Mouse (Mus musculus) mesoderm, embryonic 11.5 days (tissue): ENCODE measurements at regions not wholly inside any gene's neighbourhood (a gene's known extent, or its start where the extent isn't known, plus 50 kb on each side); places are given as distances from the start of the nearest gene placed in this dataset.
A peak's percentile ranks its signal among the peaks of the same experiment; 100 is the strongest.

Experiments
- DNase-seq: peaks from one replicate; pipeline ENCODE4 v3.0.0-alpha.2; 2012; ENCODE audit warnings: low read depth, low spot score

- peak; percentile 4 for DNase-seq
Observed at GRCm38 (mm10) chr2:80717979-80718378, 100.9 kb downstream of the Nup35 start.

GRCm38 (mm10) chr2:80724085-80724484, 107.0 kb downstream of the Nup35 start:
- DNase-seq: no peak

DNA sequence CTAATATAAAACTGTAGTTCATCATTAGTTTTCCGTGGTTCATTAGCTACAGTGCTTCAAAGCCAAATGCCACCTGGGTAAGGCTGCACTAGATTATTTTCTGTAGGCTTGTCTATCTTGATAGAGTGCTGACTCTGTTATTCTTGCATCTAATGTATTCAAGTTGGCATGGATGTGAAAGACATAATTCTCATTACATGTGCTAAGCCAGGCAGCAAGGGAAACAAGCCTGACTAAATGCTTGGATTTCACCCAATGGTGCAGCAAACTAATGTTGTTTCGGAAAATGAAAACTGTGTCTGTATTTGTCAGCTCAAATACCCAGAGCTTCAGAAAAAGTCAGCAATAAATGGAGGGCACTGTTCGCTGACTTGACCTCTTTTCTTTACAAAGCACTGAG, 114.3 kb downstream of the Nup35 start:
- no peak for DNase-seq

- DNase-seq: no peak
Observed at GRCm38 (mm10) chr2:80746737-80747136, 129.7 kb downstream of the Nup35 start.

GRCm38 (mm10) chr2:80762013-80762612, 145.1 kb downstream of the Nup35 start:
- peak; percentile 64 for DNase-seq

GRCm38 (mm10) chr2:80771176-80771575, 154.1 kb downstream of the Nup35 start:
- peak; percentile 41 for DNase-seq

GRCm38 (mm10) chr2:80772455-80772854, 155.4 kb downstream of the Nup35 start:
- DNase-seq: no peak

- no peak for DNase-seq
Observed at GRCm38 (mm10) chr2:80786370-80786769, 169.3 kb downstream of the Nup35 start.

GRCm38 (mm10) chr2:80793345-80794147, 176.5 kb downstream of the Nup35 start:
- DNase-seq: peak; percentile 11

DNA sequence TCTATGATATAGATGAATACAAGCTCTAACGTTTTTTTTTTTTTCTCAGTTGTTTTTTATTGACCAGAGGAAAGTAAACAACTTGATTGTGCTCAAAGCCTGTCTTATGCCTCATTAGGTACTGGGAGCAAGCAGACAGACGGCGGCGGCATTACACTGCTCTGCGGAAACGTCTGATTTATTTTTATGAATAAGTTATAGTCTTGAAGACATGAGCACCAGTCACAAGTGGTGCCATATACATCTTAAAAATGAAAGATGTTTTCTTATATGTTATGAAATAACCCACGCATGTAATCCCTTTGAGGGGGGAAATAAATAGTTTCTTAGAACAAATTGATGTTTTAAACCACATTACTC, 177.1 kb downstream of the Nup35 start:
- DNase-seq: no peak

GRCm38 (mm10) chr2:80819268-80819667, 202.2 kb downstream of the Nup35 start:
- no peak for DNase-seq

- DNase-seq: peak; percentile 8
Observed at GRCm38 (mm10) chr2:80851056-80851455, 234.0 kb downstream of the Nup35 start.

- DNase-seq: no peak
Observed at GRCm38 (mm10) chr2:80855214-80855613, 238.2 kb downstream of the Nup35 start.

DNA sequence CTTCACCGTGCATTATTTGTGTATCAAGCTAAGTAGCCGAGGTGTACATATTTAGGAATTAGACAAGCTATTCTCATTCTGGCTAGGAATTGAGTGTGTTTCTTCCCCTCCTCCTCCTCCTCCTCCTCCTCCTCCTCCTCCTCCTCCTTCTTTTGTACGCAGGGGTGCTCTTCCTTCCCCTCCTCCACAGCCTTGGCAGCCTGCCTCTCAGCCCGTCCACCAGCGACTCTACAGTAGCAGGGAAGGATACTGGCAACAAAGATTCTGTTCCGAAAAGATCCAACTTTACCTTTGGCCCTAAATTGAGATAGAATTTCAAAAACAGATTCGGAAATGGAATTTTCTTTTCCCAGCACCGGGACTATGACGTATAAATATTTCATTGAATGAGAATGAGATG, 253.0 kb downstream of the Nup35 start:
- no peak for DNase-seq

GRCm38 (mm10) chr2:80870458-80870857, 253.4 kb downstream of the Nup35 start:
- DNase-seq: no peak

DNA sequence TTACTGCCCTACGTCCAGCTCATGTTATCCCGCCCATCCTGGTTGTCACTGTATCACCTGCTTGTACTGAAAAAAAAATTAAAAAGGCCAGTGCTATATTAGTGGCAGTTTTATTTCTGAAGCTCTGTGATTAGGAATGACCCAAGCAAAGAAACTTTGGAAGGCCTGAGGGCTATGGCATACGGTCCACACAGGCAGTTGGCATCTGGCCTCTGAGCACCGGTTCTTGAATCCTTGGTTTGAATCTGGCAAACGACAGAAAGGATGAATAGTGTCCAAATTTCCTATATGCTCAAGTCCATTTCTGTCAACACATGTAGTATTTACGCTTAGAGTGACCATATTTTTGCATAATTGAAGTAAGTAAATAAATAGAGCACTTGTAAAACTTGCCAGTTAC, 254.3 kb downstream of the Nup35 start:
- no peak for DNase-seq

- DNase-seq: no peak
Observed at GRCm38 (mm10) chr2:80878437-80878836, 261.4 kb downstream of the Nup35 start.

DNA sequence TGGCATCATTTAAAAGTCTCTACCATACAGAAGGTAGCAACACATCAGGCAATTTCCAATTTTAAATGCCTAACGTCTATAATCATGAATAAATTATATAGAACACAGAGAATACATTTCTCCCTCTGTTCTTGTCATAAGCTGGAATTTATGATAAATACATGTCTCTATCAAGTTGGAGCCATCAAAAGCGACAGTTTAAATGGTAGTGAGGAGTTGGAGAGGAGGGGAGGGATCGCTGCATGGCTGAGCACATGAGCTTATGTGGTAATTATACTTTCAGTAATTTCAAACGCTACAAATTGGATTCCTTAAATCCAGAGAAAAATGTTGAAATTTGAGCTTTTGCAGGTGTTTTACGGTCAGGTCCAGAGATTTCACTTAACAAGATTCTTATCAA, 267.2 kb downstream of the Nup35 start:
- DNase-seq: no peak

DNA sequence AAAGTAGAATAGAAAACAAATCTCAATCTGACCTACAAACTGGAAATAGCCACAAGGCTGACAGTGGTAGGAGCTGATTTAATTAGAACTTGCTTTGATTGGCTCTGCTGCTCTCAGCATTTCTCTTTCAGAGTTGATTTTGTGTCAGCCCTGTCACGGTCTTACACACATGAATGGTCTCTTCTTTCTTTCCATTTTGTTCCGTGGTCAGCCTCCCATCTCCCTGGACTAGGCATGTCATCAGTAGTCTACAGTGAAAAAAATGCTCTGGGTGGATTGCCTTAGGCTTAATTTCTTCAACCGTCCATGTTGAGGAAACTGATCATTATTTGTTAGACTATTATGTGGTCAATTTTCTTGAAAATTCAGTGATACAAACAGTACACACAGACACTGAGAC, 285.0 kb downstream of the Nup35 start:
- DNase-seq: no peak

DNA sequence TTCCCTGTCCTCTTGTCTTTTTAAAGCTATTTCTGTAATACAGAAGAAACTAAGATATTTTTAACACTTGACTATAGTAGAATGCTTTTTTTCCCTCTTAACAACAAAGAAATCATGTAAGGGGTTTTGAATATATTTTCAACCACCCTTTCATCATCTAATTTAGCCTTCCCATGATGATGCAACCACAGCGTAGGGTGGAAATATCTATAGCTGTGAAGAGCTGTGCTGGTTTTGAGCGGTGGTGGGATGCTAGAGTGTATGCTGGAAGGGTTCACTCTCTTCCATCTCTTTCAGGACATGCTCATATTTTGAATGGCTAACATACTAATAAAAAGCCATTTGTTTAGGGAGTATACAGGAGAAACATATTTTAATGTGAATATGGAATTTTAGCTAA, 296.4 kb downstream of the Nup35 start:
- no peak for DNase-seq

- DNase-seq: no peak
Observed at GRCm38 (mm10) chr2:80945521-80945920, 328.5 kb downstream of the Nup35 start.

DNA sequence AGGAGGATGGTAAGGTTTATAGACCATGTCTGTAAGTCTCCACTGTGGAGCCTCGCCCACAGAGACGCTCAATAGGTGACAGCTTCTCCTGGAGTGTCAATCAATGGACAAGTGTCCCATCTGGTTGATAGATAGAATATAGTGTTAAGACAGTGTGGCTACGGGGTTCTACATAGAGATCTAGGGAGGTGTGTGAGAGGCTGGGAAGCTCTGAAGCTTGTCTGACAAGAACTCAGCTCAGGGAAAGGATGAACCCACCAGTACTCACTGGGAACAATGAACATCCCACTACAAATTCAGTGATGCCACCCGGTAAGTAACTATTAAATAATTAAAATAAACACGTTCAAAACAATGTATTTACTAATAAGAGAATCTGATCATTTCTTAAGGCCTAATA, 349.7 kb downstream of the Nup35 start:
- DNase-seq: no peak

GRCm38 (mm10) chr2:80967260-80967659, 350.2 kb downstream of the Nup35 start:
- no peak for DNase-seq
